Mouse (Mus musculus) E14TG2a.4 (cell line): ENCODE measurements around the gene Rab11fip3.

ENCODE experiments used
- CTCF ChIP-seq: conservative IDR thresholded peaks from 2 replicates; pipeline ENCODE4 v1.5.1; 2014; ENCODE audit warnings: low read length
- POU5F1 ChIP-seq: IDR thresholded peaks from 2 replicates; pipeline ENCODE4 v1.6.1; 2014; ENCODE audit warnings: low read length, borderline replicate concordance

DNA sequence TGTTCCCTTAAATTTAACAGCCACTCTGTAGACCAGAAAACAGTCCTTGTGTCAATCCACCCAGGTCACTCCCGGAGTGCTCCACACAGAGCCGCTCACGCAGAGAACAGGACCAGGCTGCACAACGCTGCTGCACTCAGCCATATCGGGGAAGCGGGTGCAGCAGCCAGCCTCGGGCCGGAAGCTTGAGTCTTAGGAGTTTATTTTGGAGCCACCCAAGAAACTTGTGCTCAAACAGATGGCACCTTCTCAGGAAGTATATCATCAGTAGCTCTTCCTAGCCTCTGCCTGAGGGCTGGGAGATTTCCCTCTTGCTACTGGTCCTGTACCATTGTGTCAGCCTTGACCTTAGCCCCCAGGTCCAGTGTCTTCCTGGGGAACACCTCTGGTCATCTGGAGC, 12.1 kb downstream of the Rab11fip3 start:
- TF ChIP-seq CTCF (no peak), POU5F1 (no peak)
